Mouse (Mus musculus) stomach, postnatal 0 days (tissue): ENCODE results near the gene Pcnx2. TPM values are rescaled to one million over a fixed set of nuclear protein-coding genes. Genes with fewer than 3 reads are reported as not detected.

Experiments used
- ATAC-seq: fragments of 200-750 bp; cut with Nextera tagmentation; 2 replicates; pipeline ENCODE4 v1.8.0; 2017; ENCODE audit not compliant: low FRiP score, low TSS enrichment
- DNase-seq: peaks from one replicate; pipeline ENCODE4 v3.0.0-alpha.2; 2016; ENCODE audit warnings: low spot score
- H3K27ac ChIP-seq: fragments of 300-500 bp; sonication (generic); replicated peaks from 2 replicates; pipeline ENCODE4 v1.5.1; 2014; ENCODE audit warnings: mild to moderate bottlenecking, control low read depth
- H3K27me3 ChIP-seq: fragments of 300-500 bp; sonication (generic); 2 replicates; pipeline ENCODE4 v1.6.1; 2014; ENCODE audit warnings: low read length; ENCODE audit not compliant: control insufficient read depth, insufficient read depth
- H3K36me3 ChIP-seq: fragments of 300-500 bp; sonication (generic); 2 replicates; pipeline ENCODE4 v1.6.1; 2014; ENCODE audit warnings: low read length, mixed read lengths; ENCODE audit not compliant: control insufficient read depth, insufficient read depth
- H3K4me1 ChIP-seq: fragments of 300-500 bp; sonication (generic); replicated peaks from 2 replicates; pipeline ENCODE4 v1.6.1; 2014; ENCODE audit warnings: antibody characterized with exemption; ENCODE audit not compliant: control insufficient read depth, insufficient read depth
- H3K4me2 ChIP-seq: fragments of 300-500 bp; sonication (generic); replicated peaks from 2 replicates; pipeline ENCODE4 v1.6.1; 2014; ENCODE audit warnings: low read depth, mild to moderate bottlenecking, control low read depth, moderate library complexity
- H3K4me3 ChIP-seq: fragments of 300-500 bp; sonication (generic); 2 replicates; pipeline ENCODE4 v1.5.1; 2014; ENCODE audit warnings: low read depth, low read length, control low read depth
- H3K9ac ChIP-seq: fragments of 300-500 bp; sonication (generic); 2 replicates; pipeline ENCODE4 v1.6.1; 2014; ENCODE audit warnings: mild to moderate bottlenecking, low read length, control low read depth, mixed read lengths
- H3K9me3 ChIP-seq: fragments of 300-500 bp; sonication (generic); 2 replicates; pipeline ENCODE4 v1.6.1; 2016; ENCODE audit warnings: low read length; ENCODE audit not compliant: control insufficient read depth
- CTCF ChIP-seq: IDR thresholded peaks from 2 replicates; pipeline ENCODE4 v1.5.1; 2016; ENCODE audit warnings: antibody characterized with exemption, low read depth, mild to moderate bottlenecking, moderate library complexity
- EP300 ChIP-seq: optimal IDR thresholded peaks from 2 replicates; pipeline ENCODE3; 2016; ENCODE audit warnings: antibody characterized with exemption
- WGBS: fragments of 180-500 bp; shearing (Covaris S2); extraction: QIAGEN DNeasy Blood & Tissue Kit; methylation state at CpG from one replicate; pipeline ENCODE4 v1.1.7; 2014; 5-methylcytosine and 5-hydroxymethylcytosine counted together
- polyA plus RNA-seq: library from polyadenylated mRNA; unstranded; fragments of >200 nt; fragmentation: Nextera tagmentation; extraction: Ambion mirVana; gene quantifications from 2 replicates; pipeline ENCODE4 v1.2.1, GENCODE M21; 2015

Gene Pcnx2
- polyA plus RNA-seq, 1 experiment from 2014 or later, result 0.17 TPM

DNA sequence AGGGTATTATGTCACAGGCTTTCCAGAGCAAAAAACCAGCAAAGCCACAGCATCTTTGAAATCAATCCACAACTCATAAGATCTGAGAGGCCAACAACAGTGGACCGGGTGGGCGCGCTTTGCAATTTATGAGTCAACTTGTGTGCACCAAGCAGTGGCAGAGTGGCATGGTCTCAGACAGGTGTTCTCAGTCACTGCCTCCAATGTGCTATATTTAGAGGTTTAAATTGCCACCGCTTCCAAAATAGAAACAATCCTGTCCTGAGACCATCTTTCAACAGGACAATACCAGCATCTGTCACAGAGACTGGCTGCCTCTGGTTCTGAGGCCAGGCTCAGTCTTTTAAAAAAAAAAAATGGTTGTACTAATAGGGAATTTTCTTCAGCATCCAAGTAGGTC, 42.0 kb downstream of the Pcnx2 start:
- H3K36me3 ChIP-seq, result no peaks in the 10 kb centered on the region
- no peaks in the 10 kb centered on the region for H3K27me3 ChIP-seq
- no peak overlapping the region for H3K27ac ChIP-seq
- no peak for ATAC-seq
- 64% methylated on average over 4 of the region's 4 CpGs for WGBS
- no peak overlapping the region for H3K9ac ChIP-seq
- H3K9me3 ChIP-seq, result no peaks in the 10 kb centered on the region
- TF ChIP-seq EP300, result no peak
- TF ChIP-seq CTCF, result no peak
- H3K4me3 ChIP-seq, result no peak overlapping the region
- DNase-seq, result no peak
- H3K4me1 ChIP-seq, result no peaks in the 10 kb centered on the region
- H3K4me2 ChIP-seq, result no peak overlapping the region

DNA sequence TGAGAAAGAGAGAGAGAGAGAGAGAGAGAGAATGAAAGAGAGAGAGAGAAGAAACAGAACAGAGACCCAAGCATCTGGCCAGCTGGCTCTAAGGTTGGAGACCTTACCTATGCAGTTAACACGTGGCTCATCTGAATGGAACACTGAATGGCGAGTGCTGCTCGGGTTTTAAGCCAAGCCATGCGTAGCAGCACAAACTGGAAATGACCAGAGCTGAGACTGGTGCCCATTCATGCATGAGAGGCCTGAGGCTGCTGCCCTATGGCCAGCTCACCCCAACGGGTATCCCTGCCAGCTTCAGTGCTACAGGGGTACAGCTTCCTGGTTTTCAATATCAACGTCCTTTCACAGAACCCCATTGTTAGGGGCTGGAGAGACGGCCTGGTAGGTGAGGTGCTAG, 43.7 kb downstream of the Pcnx2 start:
- WGBS, result 81% methylated on average over 7 of the region's 7 CpGs
- no peaks in the 10 kb centered on the region for H3K36me3 ChIP-seq
- ATAC-seq, result no peak
- H3K4me2 ChIP-seq, result no peak overlapping the region
- H3K4me3 ChIP-seq, result no peak overlapping the region
- no peak overlapping the region for H3K9ac ChIP-seq
- no peaks in the 10 kb centered on the region for H3K4me1 ChIP-seq
- no peaks in the 10 kb centered on the region for H3K9me3 ChIP-seq
- H3K27ac ChIP-seq, result no peak overlapping the region
- H3K27me3 ChIP-seq, result no peaks in the 10 kb centered on the region
- no peak for TF ChIP-seq EP300
- TF ChIP-seq CTCF, result no peak
- no peak for DNase-seq

- TF ChIP-seq CTCF (no peak), EP300 (no peak)
- no peak overlapping the region for H3K9ac ChIP-seq
- no peaks in the 10 kb centered on the region for H3K27me3 ChIP-seq
- H3K4me2 ChIP-seq, result no peak overlapping the region
- no peaks in the 10 kb centered on the region for H3K4me1 ChIP-seq
- DNase-seq, result peak; percentile 20
- ATAC-seq, result 0 out of 2 replicates have a peak, but pooled peaks have one; percentile 47
- WGBS, result 36% methylated on average over 5 of the region's 5 CpGs
- H3K9me3 ChIP-seq, result no peaks in the 10 kb centered on the region
- H3K27ac ChIP-seq, result no peak overlapping the region
- no peaks in the 10 kb centered on the region for H3K36me3 ChIP-seq
- no peak overlapping the region for H3K4me3 ChIP-seq
Observed at GRCm38 (mm10) chr8:125853300-125853699, 44.8 kb downstream of the Pcnx2 start.

- no peaks in the 10 kb centered on the region for H3K27me3 ChIP-seq
- H3K36me3 ChIP-seq, result no peaks in the 10 kb centered on the region
- no peaks in the 10 kb centered on the region for H3K4me1 ChIP-seq
- ATAC-seq (no peak), DNase-seq (no peak)
- no peak overlapping the region for H3K4me3 ChIP-seq
- no peak for TF ChIP-seq EP300
- no peak for TF ChIP-seq CTCF
- H3K9me3 ChIP-seq, result no peaks in the 10 kb centered on the region
- H3K9ac ChIP-seq, result no peak overlapping the region
- no peak overlapping the region for H3K27ac ChIP-seq
- 53% methylated on average over 4 of the region's 4 CpGs for WGBS
- no peak overlapping the region for H3K4me2 ChIP-seq
Observed at GRCm38 (mm10) chr8:125849181-125849580, 48.9 kb downstream of the Pcnx2 start.

- H3K9ac ChIP-seq, result no peak overlapping the region
- H3K36me3 ChIP-seq, result no peaks in the 10 kb centered on the region
- TF ChIP-seq EP300, result no peak
- TF ChIP-seq CTCF, result no peak
- H3K27me3 ChIP-seq, result no peaks in the 10 kb centered on the region
- no peaks in the 10 kb centered on the region for H3K9me3 ChIP-seq
- ATAC-seq, result no peak
- H3K27ac ChIP-seq, result no peak overlapping the region
- no peak for DNase-seq
- no peak overlapping the region for H3K4me2 ChIP-seq
- 42% methylated on average over 12 of the region's 12 CpGs for WGBS
- no peaks in the 10 kb centered on the region for H3K4me1 ChIP-seq
- no peak overlapping the region for H3K4me3 ChIP-seq
Observed at GRCm38 (mm10) chr8:125847842-125848241, 50.3 kb downstream of the Pcnx2 start.

- no peaks in the 10 kb centered on the region for H3K27me3 ChIP-seq
- WGBS, result 93% methylated on average over 16 of the region's 16 CpGs
- H3K9ac ChIP-seq, result no peak overlapping the region
- no peak overlapping the region for H3K27ac ChIP-seq
- no peaks in the 10 kb centered on the region for H3K4me1 ChIP-seq
- H3K4me3 ChIP-seq, result no peak overlapping the region
- no peaks in the 10 kb centered on the region for H3K36me3 ChIP-seq
- H3K4me2 ChIP-seq, result no peak overlapping the region
- H3K9me3 ChIP-seq, result no peaks in the 10 kb centered on the region
- TF ChIP-seq CTCF (no peak), EP300 (no peak)
- no peak for ATAC-seq
- no peak for DNase-seq
Observed at GRCm38 (mm10) chr8:125845281-125845680, 52.8 kb downstream of the Pcnx2 start.
